Mouse (Mus musculus) gastrocnemius, postnatal 36 days (tissue): ENCODE data around the gene Amh. TPM values are rescaled to one million over a fixed set of nuclear protein-coding genes. Genes with fewer than 3 reads are reported as not detected.

Experiments used
- DNase-seq, 2 experiments: peaks; one replicate each; pipeline ENCODE4 v3.0.0; 2022
- intact Hi-C: fragments of 180-260 bp; cut with DNase I; formaldehyde crosslinking; loops from one replicate; pipeline ENCODE4 v1.15.1; 2025
- long read RNA-seq, 2 experiments: library from polyadenylated mRNA; stranded (forward); transcript quantifications; one replicate each; pipeline ENCODE4 v2.0.0; 2021
- total RNA-seq, 2 experiments: library from RNA; stranded (reverse); gene quantifications; 2 replicates each; pipeline ENCODE4 v1.2.3; 2021

The Amh gene
- total RNA-seq, result under 1 TPM; 0.25 to 0.41 TPM
- long read RNA-seq, experiment 1, result 0 reads
- long read RNA-seq, experiment 2, result 0 reads

- no peak for DNase-seq
- intact Hi-C loops, result no loop called here
These were observed at the start of gene Amh for GRCm38 (mm10) chr10:80804916-80805315. Gene Amh, plus strand, starts transcription at chr10:80805243.

- intact Hi-C loops, result no loop called here
These were observed 49.6 kb upstream of the Amh start for GRCm38 (mm10) chr10:80755291-80756015.

GRCm38 (mm10) chr10:80756099-80756498 lies 48.9 kb upstream of the Amh start:
- no peak for DNase-seq
- intact Hi-C loops, result no loop called here

More at GRCm38 (mm10) chr10:80755291-80756015, 49.6 kb upstream of the Amh start:
- no peak for DNase-seq

GRCm38 (mm10) chr10:80756509-80756908 lies 48.5 kb upstream of the Amh start:
- no peak for DNase-seq
- intact Hi-C loops, result no loop called here

- DNase-seq, result no peak
These were observed 48.1 kb upstream of the Amh start for GRCm38 (mm10) chr10:80756967-80757366.

GRCm38 (mm10) chr10:80757717-80758116 lies 47.3 kb upstream of the Amh start:
- DNase-seq, result peak; percentile 76 to 84
- intact Hi-C loops, result loop anchor here (2.0 kb wide), 1 partner anchor 17 kb away; no protein-coding TSS in a partner anchor

More at GRCm38 (mm10) chr10:80756967-80757366, 48.1 kb upstream of the Amh start:
- intact Hi-C loops, result no loop called here

GRCm38 (mm10) chr10:80758651-80759050 lies 46.4 kb upstream of the Amh start:
- DNase-seq, result no peak
- intact Hi-C loops, result loop anchor here (2.0 kb wide), 1 partner anchor 16 kb away; no protein-coding TSS in a partner anchor

- intact Hi-C loops, result no loop called here
These were observed 44.2 kb upstream of the Amh start for GRCm38 (mm10) chr10:80760596-80761524.

GRCm38 (mm10) chr10:80761821-80762220 lies 43.2 kb upstream of the Amh start:
- no peak for DNase-seq
- intact Hi-C loops, result no loop called here

More at GRCm38 (mm10) chr10:80760596-80761524, 44.2 kb upstream of the Amh start:
- DNase-seq, result no peak

GRCm38 (mm10) chr10:80763502-80763901 lies 41.5 kb upstream of the Amh start:
- no peak for DNase-seq
- intact Hi-C loops, result no loop called here

GRCm38 (mm10) chr10:80765746-80766145 lies 39.3 kb upstream of the Amh start:
- DNase-seq, result no peak
- intact Hi-C loops, result no loop called here

- intact Hi-C loops, result no loop called here
- DNase-seq, result no peak
These were observed 38.8 kb upstream of the Amh start for GRCm38 (mm10) chr10:80766161-80766815.

GRCm38 (mm10) chr10:80768365-80768764 lies 36.7 kb upstream of the Amh start:
- DNase-seq, result no peak
- intact Hi-C loops, result no loop called here

- DNase-seq, result no peak
- intact Hi-C loops, result loop anchor here (2.0 kb wide), 1 partner anchor 15 kb away; no protein-coding TSS in a partner anchor
These were observed 31.2 kb upstream of the Amh start for GRCm38 (mm10) chr10:80773816-80774215.

GRCm38 (mm10) chr10:80774549-80774948 lies 30.5 kb upstream of the Amh start:
- intact Hi-C loops, result loop anchor here (2.0 kb wide), 1 partner anchor 16 kb away; no protein-coding TSS in a partner anchor
- peak; percentile 70 to 79 for DNase-seq

- intact Hi-C loops, result loop anchor here (2.0 kb wide), 1 partner anchor 16 kb away; no protein-coding TSS in a partner anchor
- no peak for DNase-seq
These were observed 30.1 kb upstream of the Amh start for GRCm38 (mm10) chr10:80774981-80775380.

- no peak for DNase-seq
These were observed 29.3 kb upstream of the Amh start for GRCm38 (mm10) chr10:80775731-80776130.

GRCm38 (mm10) chr10:80776358-80776869 lies 28.6 kb upstream of the Amh start:
- no peak for DNase-seq
- intact Hi-C loops, result no loop called here

More at GRCm38 (mm10) chr10:80775731-80776130, 29.3 kb upstream of the Amh start:
- intact Hi-C loops, result loop anchor here (2.0 kb wide), 1 partner anchor 17 kb away; no protein-coding TSS in a partner anchor

GRCm38 (mm10) chr10:80777123-80777522 lies 27.9 kb upstream of the Amh start:
- no peak for DNase-seq
- intact Hi-C loops, result no loop called here

GRCm38 (mm10) chr10:80779565-80779964 lies 25.5 kb upstream of the Amh start:
- DNase-seq, result no peak
- intact Hi-C loops, result no loop called here
